Mouse (Mus musculus): ENCODE measurements around the gene Klra4. TPM values are rescaled to one million over a fixed set of nuclear protein-coding genes. Genes with fewer than 3 reads are reported as not detected.

Klra4 gene
- polyA plus RNA-seq (2014; fragmentation: Illumina TruSeq; extraction: RNeasy Lipid Tissue Mini Kit (QIAGEN cat#74804); ENCODE audit: low read depth, low replicate concordance) = 0.25 TPM

GRCm38 (mm10) chr6:130067171-130067570 lies at the start of gene Klra4:
Gene Klra4 (minus strand): TSS chr6:130067271.

DNA sequence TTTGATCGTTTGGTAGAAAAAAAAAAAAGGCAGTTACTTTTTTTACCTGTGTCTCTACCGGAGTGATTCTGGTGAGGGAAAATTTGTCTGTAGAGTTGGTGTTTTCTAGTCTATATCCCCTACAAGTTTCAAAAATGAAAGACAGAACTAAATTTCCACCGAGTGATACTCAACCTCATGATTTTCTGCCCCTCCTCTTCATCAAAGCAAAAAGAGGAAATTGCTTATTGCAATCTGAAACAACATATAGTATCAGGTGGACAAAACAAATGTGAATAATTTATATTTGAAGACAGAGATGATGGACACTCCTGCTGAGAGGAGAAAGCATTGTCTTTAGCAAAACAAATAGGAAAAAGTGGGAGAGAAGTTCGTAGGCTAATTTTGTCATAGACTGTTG lies 40.2 kb downstream of the Klra4 start, which contains the start of gene Klra6:
Klra6 (minus strand) TSS at position 101 of the 400 bp plus-strand sequence.

Other genes with a start within 250 kb of the Klra4 start
- not detected for gene Gm17631, start 204.6 kb downstream of the Klra4 start, polyA plus RNA-seq (2014; fragmentation: Illumina TruSeq; extraction: RNeasy Lipid Tissue Mini Kit (QIAGEN cat#74804); ENCODE audit: low read depth, low replicate concordance)
- gene Klra17, start 190.6 kb downstream of the Klra4 start, polyA plus RNA-seq (2014; fragmentation: Illumina TruSeq; extraction: RNeasy Lipid Tissue Mini Kit (QIAGEN cat#74804); ENCODE audit: low read depth, low replicate concordance) = 0.27 TPM
- gene Klra5, start 149.6 kb downstream of the Klra4 start, polyA plus RNA-seq (2014; fragmentation: Illumina TruSeq; extraction: RNeasy Lipid Tissue Mini Kit (QIAGEN cat#74804); ENCODE audit: low read depth, low replicate concordance) = not detected
- gene Klra6, start 40.3 kb downstream of the Klra4 start, polyA plus RNA-seq (2014; fragmentation: Illumina TruSeq; extraction: RNeasy Lipid Tissue Mini Kit (QIAGEN cat#74804); ENCODE audit: low read depth, low replicate concordance) = 0.38 TPM
- gene Klra8, start 62.6 kb upstream of the Klra4 start, polyA plus RNA-seq (2014; fragmentation: Illumina TruSeq; extraction: RNeasy Lipid Tissue Mini Kit (QIAGEN cat#74804); ENCODE audit: low read depth, low replicate concordance) = 0.53 TPM
- 0.57 TPM for gene Klra9, start 125.8 kb upstream of the Klra4 start, polyA plus RNA-seq (2014; fragmentation: Illumina TruSeq; extraction: RNeasy Lipid Tissue Mini Kit (QIAGEN cat#74804); ENCODE audit: low read depth, low replicate concordance)
- 0.69 TPM for gene Klra7, start 166.1 kb upstream of the Klra4 start, polyA plus RNA-seq (2014; fragmentation: Illumina TruSeq; extraction: RNeasy Lipid Tissue Mini Kit (QIAGEN cat#74804); ENCODE audit: low read depth, low replicate concordance)
- not detected for gene Klra10, start 214.7 kb upstream of the Klra4 start, polyA plus RNA-seq (2014; fragmentation: Illumina TruSeq; extraction: RNeasy Lipid Tissue Mini Kit (QIAGEN cat#74804); ENCODE audit: low read depth, low replicate concordance)

Measured in adipose tissue, adult 10 weeks (tissue).